Mouse (Mus musculus) liver, embryonic 16.5 days (tissue): ENCODE data around the gene Apbb2. TPM values are rescaled to one million over a fixed set of nuclear protein-coding genes. Genes with fewer than 3 reads are reported as not detected.

Source experiments
- ATAC-seq: fragments of 200-750 bp; cut with Nextera tagmentation; 2 replicates; pipeline ENCODE4 v1.8.0; 2017; ENCODE audit warnings: low read depth, mild to moderate bottlenecking, moderate number of reproducible peaks, moderate library complexity
- H3K27ac ChIP-seq: fragments of 300-500 bp; sonication (generic); 2 replicates; pipeline ENCODE4 v1.5.1; 2014; ENCODE audit warnings: mild to moderate bottlenecking, low read length
- H3K27me3 ChIP-seq: fragments of 300-500 bp; sonication (generic); 2 replicates; pipeline ENCODE4 v1.6.1; 2014; ENCODE audit warnings: low read depth, low read length, mixed read lengths; ENCODE audit not compliant: control insufficient read depth, insufficient read depth
- H3K36me3 ChIP-seq: fragments of 300-500 bp; sonication (generic); 2 replicates; pipeline ENCODE4 v1.6.1; 2014; ENCODE audit warnings: mild to moderate bottlenecking; ENCODE audit not compliant: control insufficient read depth, insufficient read depth
- H3K4me1 ChIP-seq: fragments of 300-500 bp; sonication (generic); 2 replicates; pipeline ENCODE4 v1.6.1; 2014; ENCODE audit warnings: low read depth, low read length, mixed read lengths; ENCODE audit not compliant: control insufficient read depth
- H3K4me2 ChIP-seq: fragments of 300-500 bp; sonication (generic); 2 replicates; pipeline ENCODE4 v1.6.1; 2014; ENCODE audit warnings: low read depth, low read length, mixed read lengths
- H3K4me3 ChIP-seq: fragments of 300-500 bp; sonication (generic); 2 replicates; pipeline ENCODE4 v1.5.1; 2014; ENCODE audit warnings: low read depth, mild to moderate bottlenecking, low read length
- H3K9ac ChIP-seq: fragments of 300-500 bp; sonication (generic); 2 replicates; pipeline ENCODE4 v1.6.1; 2014; ENCODE audit warnings: low read depth, low read length
- H3K9me3 ChIP-seq: fragments of 300-500 bp; sonication (generic); replicated peaks from 2 replicates; pipeline ENCODE4 v1.6.1; 2016; ENCODE audit warnings: low read length; ENCODE audit not compliant: control insufficient read depth
- WGBS: fragments of 180-500 bp; shearing (Covaris S2); extraction: QIAGEN DNeasy Blood & Tissue Kit; methylation state at CpG from one replicate; pipeline ENCODE4 v1.1.7; 2014; ENCODE audit not compliant: insufficient replicate concordance; 5-methylcytosine and 5-hydroxymethylcytosine counted together
- polyA plus RNA-seq: library from polyadenylated mRNA; unstranded; fragments of >200 nt; fragmentation: Nextera tagmentation; extraction: Ambion mirVana; gene quantifications from 2 replicates; pipeline ENCODE4 v1.2.1, GENCODE M21; 2015

Apbb2 gene
- polyA plus RNA-seq, 1 experiment from 2014 or later, result 5.6 TPM

GRCm38 (mm10) chr5:66499621-66500020 is 119.0 kb downstream of the Apbb2 start:
- no peaks in the 10 kb centered on the region for H3K36me3 ChIP-seq
- H3K9ac ChIP-seq, result no peak overlapping the region
- H3K4me1 ChIP-seq, result no peaks in the 10 kb centered on the region; the same call in none of the 2 replicates
- WGBS, result 75% methylated on average over 7 of the region's 7 CpGs
- H3K27me3 ChIP-seq, result no peaks in the 10 kb centered on the region
- H3K4me3 ChIP-seq, result no peak overlapping the region
- no peak overlapping the region for H3K27ac ChIP-seq
- H3K9me3 ChIP-seq, result no peaks in the 10 kb centered on the region
- H3K4me2 ChIP-seq, result no peak overlapping the region
- no peak for ATAC-seq

DNA sequence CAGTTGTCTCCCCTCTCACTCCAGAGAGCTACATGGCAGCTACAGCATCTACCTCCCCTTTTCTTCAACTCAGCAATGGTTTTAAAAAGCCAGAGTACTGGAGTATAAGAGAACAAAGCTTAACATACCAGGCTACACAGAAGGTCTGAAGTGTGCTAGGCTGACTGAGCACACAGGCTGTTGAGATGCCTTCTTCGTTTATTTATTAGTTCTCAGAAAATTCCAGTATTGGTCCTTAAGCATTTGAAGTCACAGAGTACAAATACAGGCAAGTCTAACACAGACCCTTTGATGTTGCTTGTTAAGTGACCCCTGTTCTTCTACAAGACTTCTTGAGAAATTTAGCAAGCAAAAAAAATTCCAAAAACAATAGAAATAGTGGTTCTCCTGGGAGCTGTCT is 120.4 kb downstream of the Apbb2 start:
- WGBS, result 34% methylated on average over 1 of the region's 1 CpGs
- no peak for ATAC-seq
- Histone ChIP-seq H3K9me3 (no peaks in the 10 kb centered on the region), H3K4me3 (no peak overlapping the region), H3K4me1 (no peaks in the 10 kb centered on the region; the same call in none of the 2 replicates), H3K9ac (no peak overlapping the region), H3K27me3 (no peaks in the 10 kb centered on the region), H3K4me2 (no peak overlapping the region), H3K36me3 (no peaks in the 10 kb centered on the region), H3K27ac (no peak overlapping the region; the same call in 1 of the 2 replicates)

DNA sequence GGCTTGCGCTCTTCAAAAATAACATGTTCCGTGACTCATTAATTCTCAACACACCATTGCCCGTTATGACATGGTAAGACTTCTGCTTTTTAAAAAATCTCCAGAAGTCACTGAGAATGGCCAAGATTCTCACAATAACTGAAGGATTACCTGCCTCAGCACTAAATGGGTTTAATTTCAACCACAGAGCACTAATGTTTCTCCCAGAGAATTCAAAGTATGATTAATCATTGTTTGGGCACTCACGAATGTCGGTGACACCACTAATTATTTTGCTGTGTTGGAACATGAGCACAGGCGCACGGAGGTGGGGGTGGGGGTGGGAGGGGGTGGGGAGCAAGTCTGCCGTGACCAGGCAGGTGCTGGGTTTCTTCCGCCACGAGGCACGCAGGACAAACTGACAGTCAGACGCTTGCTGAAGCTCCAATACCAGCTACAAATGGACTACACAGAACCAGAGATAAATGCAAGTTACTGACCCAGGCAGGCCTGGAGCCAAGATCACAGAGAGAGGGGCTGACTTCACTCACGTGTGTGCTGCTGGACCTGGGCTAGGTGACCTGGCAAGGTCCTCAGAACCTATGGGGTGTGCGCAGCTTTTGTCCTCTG is 121.0 kb downstream of the Apbb2 start:
- no peaks in the 10 kb centered on the region for H3K36me3 ChIP-seq
- H3K4me1 ChIP-seq, result no peaks in the 10 kb centered on the region; the same call in 1 of the 2 replicates
- H3K4me3 ChIP-seq, result no peak overlapping the region
- ATAC-seq, result 0 out of 2 replicates have a peak, but pooled peaks have one; percentile 21
- no peaks in the 10 kb centered on the region for H3K9me3 ChIP-seq
- H3K4me2 ChIP-seq, result no peak overlapping the region
- H3K27me3 ChIP-seq, result no peaks in the 10 kb centered on the region
- H3K27ac ChIP-seq, result peak overlapping the region; percentile 46
- WGBS, result 52% methylated on average over 14 of the region's 14 CpGs
- no peak overlapping the region for H3K9ac ChIP-seq

GRCm38 (mm10) chr5:66496881-66497360 is 121.7 kb downstream of the Apbb2 start:
- no peak overlapping the region for H3K9ac ChIP-seq
- no peaks in the 10 kb centered on the region for H3K9me3 ChIP-seq
- WGBS, result 42% methylated on average over 4 of the region's 4 CpGs
- H3K27me3 ChIP-seq, result no peaks in the 10 kb centered on the region
- H3K36me3 ChIP-seq, result no peaks in the 10 kb centered on the region
- H3K4me3 ChIP-seq, result no peak overlapping the region
- H3K4me2 ChIP-seq, result no peak overlapping the region
- no peak overlapping the region; the same call in 1 of the 2 replicates for H3K27ac ChIP-seq
- peak; percentile 43 for ATAC-seq
- no peaks in the 10 kb centered on the region; the same call in 1 of the 2 replicates for H3K4me1 ChIP-seq

- 23% methylated on average over 4 of the region's 4 CpGs for WGBS
- Histone ChIP-seq H3K9ac (no peak overlapping the region), H3K9me3 (no peaks in the 10 kb centered on the region), H3K4me2 (no peak overlapping the region), H3K27me3 (no peaks in the 10 kb centered on the region), H3K4me1 (no peaks in the 10 kb centered on the region; the same call in 1 of the 2 replicates), H3K4me3 (no peak overlapping the region), H3K36me3 (no peaks in the 10 kb centered on the region), H3K27ac (no peak overlapping the region)
- no peak for ATAC-seq
Observed at GRCm38 (mm10) chr5:66494651-66495050, 123.9 kb downstream of the Apbb2 start.

DNA sequence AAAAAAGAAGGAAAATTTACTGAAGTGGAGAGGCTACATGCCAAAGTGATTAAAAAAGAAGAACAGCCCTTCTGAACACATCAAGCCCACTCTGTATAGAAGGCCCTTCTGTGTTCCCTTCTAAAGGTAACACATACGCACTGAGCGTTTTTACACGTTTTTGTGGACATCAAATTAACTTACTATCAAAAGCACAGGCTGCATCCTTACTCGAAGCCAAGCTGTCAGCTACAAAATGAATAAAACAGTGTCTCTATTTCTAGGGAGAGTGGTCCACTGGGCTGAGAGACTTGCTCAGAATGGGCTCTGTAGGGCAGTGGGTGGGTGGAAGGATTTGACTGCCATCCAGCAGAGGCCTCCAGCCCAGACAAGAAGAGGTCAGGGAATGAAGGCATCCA is 126.0 kb downstream of the Apbb2 start:
- Histone ChIP-seq H3K4me1 (no peaks in the 10 kb centered on the region; the same call in 1 of the 2 replicates), H3K36me3 (no peaks in the 10 kb centered on the region)

DNA sequence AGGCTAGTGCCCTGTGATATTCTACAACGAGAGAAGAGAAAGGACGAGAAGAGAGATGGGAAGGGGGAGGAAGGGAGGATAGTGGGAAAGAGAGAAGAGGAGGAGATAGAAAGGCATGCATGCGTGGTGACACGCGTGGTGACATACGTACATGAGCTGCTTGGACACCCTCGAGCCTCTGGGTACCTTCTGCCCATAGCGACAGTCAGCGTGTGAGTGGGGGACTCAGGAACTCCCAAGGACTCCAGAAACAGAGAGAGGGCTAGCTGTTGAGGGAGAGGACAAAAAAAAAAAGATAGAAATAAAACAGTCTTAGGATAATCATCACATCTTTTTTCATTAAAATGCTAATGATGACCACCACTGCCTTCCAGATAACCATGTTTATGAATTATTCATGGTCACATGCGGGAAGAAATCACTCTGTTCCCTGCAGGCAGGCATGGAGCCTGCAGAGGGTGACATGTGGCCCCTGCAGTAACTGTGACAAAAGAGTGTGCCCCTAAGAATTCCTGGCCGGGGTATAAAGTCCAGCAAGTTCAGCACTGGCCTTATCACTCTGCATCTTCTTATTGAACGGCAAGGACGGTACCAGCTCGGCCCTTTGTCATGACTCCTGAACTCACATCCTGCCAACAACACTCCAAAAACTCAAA is 126.5 kb downstream of the Apbb2 start:
- no peak overlapping the region for H3K4me2 ChIP-seq
- no peak overlapping the region for H3K27ac ChIP-seq
- H3K36me3 ChIP-seq, result no peaks in the 10 kb centered on the region
- no peak overlapping the region for H3K9ac ChIP-seq
- no peak for ATAC-seq
- H3K4me3 ChIP-seq, result no peak overlapping the region
- H3K9me3 ChIP-seq, result no peaks in the 10 kb centered on the region
- no peaks in the 10 kb centered on the region; the same call in 1 of the 2 replicates for H3K4me1 ChIP-seq
- no peaks in the 10 kb centered on the region for H3K27me3 ChIP-seq
- WGBS, result 69% methylated on average over 14 of the region's 14 CpGs

More for the DNA sequence above, 126.0 kb downstream of the Apbb2 start:
- Histone ChIP-seq H3K4me2 (no peak overlapping the region), H3K9ac (no peak overlapping the region), H3K9me3 (no peaks in the 10 kb centered on the region), H3K27ac (no peak overlapping the region), H3K27me3 (no peaks in the 10 kb centered on the region), H3K4me3 (no peak overlapping the region)
- 65% methylated on average over 4 of the region's 4 CpGs for WGBS
- no peak for ATAC-seq

DNA sequence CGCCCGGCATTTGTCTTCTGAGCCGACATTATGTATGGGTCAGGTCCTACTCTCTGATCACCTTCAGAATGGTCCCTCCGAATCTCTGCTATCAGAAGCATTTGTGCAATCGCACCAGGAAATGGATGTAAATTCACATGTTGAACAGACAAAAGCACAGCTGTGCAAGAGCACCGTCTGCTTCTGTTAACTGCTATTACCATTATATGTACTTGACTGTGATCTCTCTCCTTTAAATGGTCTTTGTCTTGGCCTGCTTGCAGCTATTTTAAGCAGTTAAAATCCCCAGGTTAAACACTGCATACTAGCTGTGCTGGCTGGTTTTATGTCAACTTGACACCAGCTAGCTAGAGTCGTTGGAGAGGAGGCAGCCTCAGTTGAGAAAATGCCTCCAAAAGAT is 132.6 kb downstream of the Apbb2 start:
- Histone ChIP-seq H3K27ac (no peak overlapping the region), H3K9ac (no peak overlapping the region), H3K36me3 (no peaks in the 10 kb centered on the region), H3K27me3 (no peaks in the 10 kb centered on the region), H3K4me2 (no peak overlapping the region), H3K4me1 (no peaks in the 10 kb centered on the region), H3K4me3 (no peak overlapping the region), H3K9me3 (no peaks in the 10 kb centered on the region)
- no peak for ATAC-seq
- WGBS, result 69% methylated on average over 7 of the region's 7 CpGs

- Histone ChIP-seq H3K4me1 (no peaks in the 10 kb centered on the region), H3K36me3 (no peaks in the 10 kb centered on the region), H3K4me3 (no peak overlapping the region), H3K27ac (no peak overlapping the region; the same call in 1 of the 2 replicates), H3K9ac (no peak overlapping the region), H3K4me2 (no peak overlapping the region), H3K27me3 (no peaks in the 10 kb centered on the region), H3K9me3 (no peaks in the 10 kb centered on the region)
- peak; percentile 61; the same call in 1 of the 2 replicates for ATAC-seq
- WGBS, result 67% methylated on average over 10 of the region's 10 CpGs
Observed at GRCm38 (mm10) chr5:66476266-66476665, 142.3 kb downstream of the Apbb2 start.
